Mouse (Mus musculus): ENCODE data around the gene Calcoco2. TPM values are rescaled to one million over a fixed set of nuclear protein-coding genes. Genes with fewer than 3 reads are reported as not detected.
"Not testable (repeated sequence)": the region's sequence is repeated elsewhere in the genome, so short reads cannot be mapped to it uniquely, and the experiment has no call there.

Calcoco2 gene
- polyA plus RNA-seq (2015; fragmentation: Nextera tagmentation; extraction: Ambion mirVana) = 1.1 and 1.6 TPM in 2 replicates

GRCm38 (mm10) chr11:96111751-96112150 is at the start of gene Calcoco2:
Gene Calcoco2 (minus strand): TSS chr11:96111964.
- Histone ChIP-seq H3K4me1 (no peaks in the 10 kb centered on the region), H3K4me2 (replicated peaks) (no peak within 1 kb of the TSS), H3K9ac (no peak within 1 kb of the TSS), H3K27ac (replicated peaks) (no peak within 1 kb of the TSS), H3K4me3 (replicated peaks) (no peak within 1 kb of the TSS), H3K27me3 (no peaks in the 10 kb centered on the region), H3K9me3 (replicated peaks) (no peaks in the 10 kb centered on the region), H3K36me3 (no peaks in the 10 kb centered on the region)
- 37% methylated on average over 14 of the region's 14 CpGs for WGBS
- ATAC-seq (ENCODE audit: insufficient number of reproducible peaks, low FRiP score, low TSS enrichment, low read depth) = no peak

DNA sequence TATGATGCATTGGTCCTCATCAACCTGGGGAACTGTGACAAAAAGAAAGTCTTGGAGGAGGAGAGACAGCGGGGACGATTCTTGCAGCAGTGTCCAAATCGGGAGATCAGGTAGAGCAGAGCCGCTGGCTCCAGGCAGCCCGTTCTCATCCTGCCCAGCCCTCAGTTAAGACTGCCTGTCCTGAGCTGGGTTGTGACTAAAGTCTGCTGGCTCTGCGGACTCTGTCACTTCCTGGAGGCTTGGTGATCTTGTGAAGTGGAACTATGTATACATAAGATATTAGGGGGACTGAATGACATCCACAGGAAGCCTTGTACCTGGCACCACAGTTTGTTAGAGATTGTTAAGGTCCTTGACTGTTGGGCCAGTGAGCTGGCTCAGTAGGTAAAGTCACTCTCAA is 35.7 kb upstream of the Calcoco2 start:
- Histone ChIP-seq H3K4me2 (replicated peaks) (no peak overlapping the region), H3K27ac (replicated peaks) (no peak overlapping the region), H3K9ac (no peak overlapping the region), H3K9me3 (replicated peaks) (no peaks in the 10 kb centered on the region), H3K4me1 (0 out of 2 replicates have a peak, but pooled peaks cover 8% of the 10 kb centered on the region), H3K27me3 (peaks cover 79% of the 10 kb centered on the region), H3K4me3 (replicated peaks) (no peak overlapping the region), H3K36me3 (no peaks in the 10 kb centered on the region)
- ATAC-seq (ENCODE audit: insufficient number of reproducible peaks, low FRiP score, low TSS enrichment, low read depth) = no peak
- 70% methylated on average over 6 of the region's 6 CpGs for WGBS

DNA sequence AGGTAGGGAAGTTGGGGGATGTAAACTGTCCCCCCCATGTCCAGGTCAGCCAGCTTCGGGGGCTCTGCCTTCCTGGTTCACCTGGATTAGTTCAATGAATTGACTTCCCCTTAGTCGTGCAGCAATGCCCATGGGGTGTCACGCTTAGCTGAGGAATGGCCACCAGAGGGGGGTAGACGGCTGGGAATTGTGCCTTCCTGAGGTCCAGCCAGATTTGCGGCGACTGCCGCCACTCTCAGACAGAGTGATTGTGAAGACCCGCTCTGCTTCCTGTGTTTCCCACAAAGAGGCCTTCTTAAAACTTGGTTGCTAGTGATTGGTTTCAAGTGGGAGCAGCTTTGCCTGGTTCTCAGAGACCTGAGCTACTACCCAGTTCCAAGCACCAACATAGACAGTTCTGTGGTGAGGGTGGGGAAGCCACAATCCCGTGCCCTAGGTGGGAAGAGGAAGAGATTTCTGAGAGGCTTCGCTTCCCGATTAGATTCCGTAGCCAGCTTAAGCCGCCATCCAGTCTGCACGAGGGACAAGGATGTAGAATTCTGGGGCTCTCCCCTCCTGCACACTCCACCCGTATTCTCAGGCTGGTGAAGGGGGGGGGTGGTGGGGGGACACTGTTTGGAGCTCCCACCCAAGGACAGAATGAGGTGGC is 34.0 kb upstream of the Calcoco2 start:
- Histone ChIP-seq H3K4me1 (0 out of 2 replicates have a peak, but pooled peaks cover 8% of the 10 kb centered on the region), H3K36me3 (no peaks in the 10 kb centered on the region), H3K27ac (replicated peaks) (no peak overlapping the region), H3K4me3 (replicated peaks) (no peak overlapping the region), H3K27me3 (peaks cover 66% of the 10 kb centered on the region), H3K9me3 (replicated peaks) (no peaks in the 10 kb centered on the region), H3K4me2 (replicated peaks) (peak overlapping the region; percentile 32), H3K9ac (no peak overlapping the region)
- WGBS = 2% methylated on average over 15 of the region's 15 CpGs
- 0 out of 2 replicates have a peak, but pooled peaks have one; percentile 19 for ATAC-seq (ENCODE audit: insufficient number of reproducible peaks, low FRiP score, low TSS enrichment, low read depth)

GRCm38 (mm10) chr11:96143766-96144165 is 32.0 kb upstream of the Calcoco2 start:
- peaks cover 52% of the 10 kb centered on the region for H3K27me3 ChIP-seq
- 48% methylated on average over 4 of the region's 4 CpGs for WGBS
- H3K4me1 ChIP-seq = 0 out of 2 replicates have a peak, but pooled peaks cover 8% of the 10 kb centered on the region
- no peak overlapping the region for H3K4me2 ChIP-seq (replicated peaks)
- no peak overlapping the region for H3K9ac ChIP-seq
- no peaks in the 10 kb centered on the region for H3K9me3 ChIP-seq (replicated peaks)
- ATAC-seq (ENCODE audit: insufficient number of reproducible peaks, low FRiP score, low TSS enrichment, low read depth) = no peak
- H3K4me3 ChIP-seq (replicated peaks) = no peak overlapping the region
- H3K27ac ChIP-seq (replicated peaks) = no peak overlapping the region
- no peaks in the 10 kb centered on the region for H3K36me3 ChIP-seq

DNA sequence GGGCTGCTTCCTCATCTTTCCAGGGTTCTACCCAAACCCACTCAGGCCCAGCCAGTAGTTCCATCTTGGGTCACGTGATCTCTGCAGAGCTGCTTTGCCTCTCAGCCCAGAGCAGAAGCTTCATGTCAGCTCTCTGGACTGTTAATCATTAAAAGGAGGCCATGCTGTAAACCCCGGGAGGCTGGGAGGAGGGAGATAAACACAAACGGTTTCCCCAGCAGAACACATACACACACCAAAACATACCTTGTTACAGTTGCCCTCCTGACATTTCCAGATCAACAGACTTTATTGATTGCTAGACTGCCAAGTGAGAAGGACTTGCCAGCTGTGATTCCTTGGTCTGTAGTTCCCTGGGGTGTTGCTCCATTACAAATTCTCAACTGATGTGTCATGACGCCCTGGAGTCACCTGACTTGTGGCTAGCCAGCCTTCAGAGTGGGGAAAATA is 29.0 kb upstream of the Calcoco2 start:
- no peak for ATAC-seq (ENCODE audit: insufficient number of reproducible peaks, low FRiP score, low TSS enrichment, low read depth)

GRCm38 (mm10) chr11:96135847-96136246 is 24.1 kb upstream of the Calcoco2 start:
- H3K27me3 ChIP-seq = peaks cover 12% of the 10 kb centered on the region; the same call in 1 of the 2 replicates
- no peaks in the 10 kb centered on the region for H3K4me1 ChIP-seq
- no peaks in the 10 kb centered on the region for H3K9me3 ChIP-seq (replicated peaks)
- no peak for ATAC-seq (ENCODE audit: insufficient number of reproducible peaks, low FRiP score, low TSS enrichment, low read depth)
- WGBS = 69% methylated on average over 8 of the region's 8 CpGs
- no peak overlapping the region for H3K4me3 ChIP-seq (replicated peaks)
- H3K4me2 ChIP-seq (replicated peaks) = no peak overlapping the region
- no peak overlapping the region for H3K9ac ChIP-seq
- H3K27ac ChIP-seq (replicated peaks) = no peak overlapping the region
- no peaks in the 10 kb centered on the region for H3K36me3 ChIP-seq

More for the DNA sequence above, 29.0 kb upstream of the Calcoco2 start:
- Histone ChIP-seq H3K9me3 (replicated peaks) (no peaks in the 10 kb centered on the region), H3K4me3 (replicated peaks) (no peak overlapping the region), H3K36me3 (no peaks in the 10 kb centered on the region), H3K27ac (replicated peaks) (no peak overlapping the region), H3K4me2 (replicated peaks) (no peak overlapping the region), H3K9ac (no peak overlapping the region), H3K4me1 (0 out of 2 replicates have a peak, but pooled peaks cover 5% of the 10 kb centered on the region), H3K27me3 (peaks cover 23% of the 10 kb centered on the region)
- 30% methylated on average over 4 of the region's 4 CpGs for WGBS

DNA sequence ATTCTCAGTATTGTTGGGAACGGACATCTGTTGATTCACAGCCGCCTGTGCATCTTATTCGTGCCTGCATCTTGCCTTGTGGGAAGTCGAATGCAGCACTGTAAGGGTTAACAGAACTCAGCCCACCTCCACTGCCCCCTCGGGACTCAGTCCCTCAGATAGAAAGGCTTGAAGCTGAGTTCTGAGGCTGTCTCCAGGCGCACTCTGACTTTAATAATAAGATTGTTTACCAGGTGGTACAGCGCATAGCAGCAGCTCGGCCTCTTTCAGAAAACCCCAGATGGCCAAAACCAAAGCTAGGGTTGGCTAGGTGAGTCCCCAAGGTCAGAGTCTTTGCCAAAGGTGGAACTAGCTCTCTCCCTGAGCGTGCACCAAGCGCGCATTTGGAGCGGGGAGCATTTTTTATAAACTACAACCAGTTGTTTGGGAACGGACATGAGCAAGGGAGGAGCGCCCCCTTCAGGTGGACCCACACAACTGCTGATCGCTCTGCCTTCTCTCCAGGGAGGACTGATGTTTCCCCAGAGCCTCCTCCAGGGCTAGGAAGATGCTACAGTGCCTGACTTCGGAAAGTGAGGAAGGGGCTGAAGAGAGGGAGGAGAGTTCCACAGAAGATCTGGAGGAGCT is 21.6 kb upstream of the Calcoco2 start, which contains the start of gene Ttll6:
Ttll6 (plus strand) TSS at position 548 of the 627 bp plus-strand sequence.
- Histone ChIP-seq H3K4me3 (replicated peaks) (peak within 1 kb of the TSS; percentile 9), H3K9me3 (replicated peaks) (no peaks in the 10 kb centered on the region), H3K4me2 (replicated peaks) (peak within 1 kb of the TSS; percentile 40), H3K27me3 (peaks cover 12% of the 10 kb centered on the region; the same call in 1 of the 2 replicates), H3K27ac (replicated peaks) (no peak within 1 kb of the TSS), H3K9ac (no peak within 1 kb of the TSS), H3K4me1 (no peaks in the 10 kb centered on the region), H3K36me3 (no peaks in the 10 kb centered on the region)
- WGBS = 12% methylated on average over 16 of the region's 16 CpGs
- peak; percentile 65; the same call in 1 of the 2 replicates for ATAC-seq (ENCODE audit: insufficient number of reproducible peaks, low FRiP score, low TSS enrichment, low read depth)

DNA sequence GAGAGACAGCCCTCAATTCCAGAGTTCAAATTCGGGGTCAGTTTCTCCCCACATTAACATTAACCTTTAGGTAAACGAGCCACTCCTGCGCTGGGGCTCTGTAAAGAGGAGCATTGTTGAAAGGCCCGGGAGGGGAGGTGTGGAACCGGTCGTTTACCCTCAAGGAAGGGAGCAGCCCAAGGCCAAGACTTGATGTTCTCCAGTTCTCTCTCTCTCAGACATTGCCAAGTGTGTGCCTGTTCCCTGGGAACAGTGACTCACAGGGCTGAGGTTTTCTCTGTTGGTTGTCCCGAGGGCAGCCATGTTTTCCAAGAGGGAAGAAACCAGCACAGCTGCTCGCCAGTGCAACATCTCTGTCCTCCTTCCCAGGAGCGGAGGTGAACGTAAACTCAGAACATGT is 18.8 kb upstream of the Calcoco2 start:
- Histone ChIP-seq H3K27me3 (peaks cover 22% of the 10 kb centered on the region), H3K4me3 (replicated peaks) (no peak overlapping the region), H3K4me1 (no peaks in the 10 kb centered on the region), H3K36me3 (no peaks in the 10 kb centered on the region), H3K9ac (no peak overlapping the region), H3K9me3 (replicated peaks) (no peaks in the 10 kb centered on the region), H3K27ac (replicated peaks) (no peak overlapping the region), H3K4me2 (replicated peaks) (no peak overlapping the region)
- no peak for ATAC-seq (ENCODE audit: insufficient number of reproducible peaks, low FRiP score, low TSS enrichment, low read depth)
- WGBS = 43% methylated on average over 10 of the region's 10 CpGs

- Histone ChIP-seq H3K4me2 (replicated peaks) (peak overlapping the region; percentile 79), H3K27me3 (peaks cover 43% of the 10 kb centered on the region), H3K4me1 (peaks cover 13% of the 10 kb centered on the region), H3K4me3 (replicated peaks) (peak overlapping the region; percentile 44), H3K36me3 (no peaks in the 10 kb centered on the region), H3K9ac (no peak overlapping the region), H3K9me3 (replicated peaks) (no peaks in the 10 kb centered on the region), H3K27ac (replicated peaks) (no peak overlapping the region)
- 2% methylated on average over 45 of the region's 45 CpGs for WGBS
- peak; percentile 29; the same call in 1 of the 2 replicates for ATAC-seq (ENCODE audit: insufficient number of reproducible peaks, low FRiP score, low TSS enrichment, low read depth)
These were observed 12.5 kb upstream of the Calcoco2 start for GRCm38 (mm10) chr11:96124052-96124914.

DNA sequence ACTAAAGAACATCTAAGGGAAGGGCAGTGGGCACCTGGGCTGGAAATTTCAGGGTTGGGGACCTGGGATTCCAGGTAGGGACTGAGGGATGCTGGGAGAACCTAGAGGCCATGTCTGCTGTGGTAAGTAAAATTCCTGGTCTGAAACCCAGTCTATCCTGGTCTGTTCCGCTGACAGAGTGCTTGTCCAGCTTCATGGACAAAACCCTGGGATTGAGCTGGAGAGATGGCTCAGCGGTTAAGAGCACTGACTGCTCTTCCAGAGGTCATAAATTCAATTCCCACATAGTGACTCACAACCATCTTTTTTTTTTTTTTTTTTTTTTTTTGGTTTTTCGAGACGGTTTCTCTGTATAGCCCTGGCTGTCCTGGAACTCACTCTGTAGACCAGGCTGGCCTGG is 11.0 kb upstream of the Calcoco2 start:
- 64% methylated on average over 4 of the region's 4 CpGs for WGBS
- H3K9me3 ChIP-seq (replicated peaks); H3K9ac ChIP-seq; H3K4me2 ChIP-seq (replicated peaks); ATAC-seq (ENCODE audit: insufficient number of reproducible peaks, low FRiP score, low TSS enrichment, low read depth); H3K4me3 ChIP-seq (replicated peaks); H3K36me3 ChIP-seq; H3K27ac ChIP-seq (replicated peaks): not testable (repeated sequence)
- H3K4me1 ChIP-seq = peaks cover 13% of the 10 kb centered on the region
- peaks cover 43% of the 10 kb centered on the region for H3K27me3 ChIP-seq

DNA sequence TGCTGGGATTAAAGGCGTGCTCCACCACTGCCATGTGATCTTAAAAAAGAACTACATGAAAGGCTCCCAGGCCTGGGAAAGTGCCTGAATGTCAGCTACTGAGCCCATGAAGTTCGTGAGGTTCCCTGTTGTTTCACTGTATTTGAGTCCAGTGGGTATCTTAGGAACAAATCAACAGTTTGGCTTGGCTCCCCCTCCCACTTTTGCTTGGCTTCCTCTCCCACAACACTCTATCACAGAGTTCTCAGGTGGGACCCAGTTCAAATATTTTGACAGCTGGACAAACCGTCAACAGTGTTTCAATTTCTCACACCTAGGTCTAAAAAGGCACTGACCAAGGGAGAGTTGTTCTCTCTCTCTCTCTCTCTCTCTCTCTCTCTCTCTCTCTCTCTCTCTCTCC is 7.6 kb upstream of the Calcoco2 start:
- no peaks in the 10 kb centered on the region for H3K36me3 ChIP-seq
- no peaks in the 10 kb centered on the region for H3K9me3 ChIP-seq (replicated peaks)
- no peak overlapping the region for H3K27ac ChIP-seq (replicated peaks)
- no peak overlapping the region for H3K9ac ChIP-seq
- peaks cover 8% of the 10 kb centered on the region for H3K4me1 ChIP-seq
- H3K4me2 ChIP-seq (replicated peaks) = no peak overlapping the region
- 61% methylated on average over 3 of the region's 3 CpGs for WGBS
- peaks cover 22% of the 10 kb centered on the region for H3K27me3 ChIP-seq
- H3K4me3 ChIP-seq (replicated peaks) = no peak overlapping the region
- no peak for ATAC-seq (ENCODE audit: insufficient number of reproducible peaks, low FRiP score, low TSS enrichment, low read depth)

Data from embryonic facial prominence, embryonic 15.5 days (tissue).